Mouse (Mus musculus): ENCODE measurements at regions not wholly inside any gene's neighbourhood (a gene's known extent, or its start where the extent isn't known, plus 50 kb on each side); places are given as distances from the start of the nearest gene placed in this dataset.

DNA sequence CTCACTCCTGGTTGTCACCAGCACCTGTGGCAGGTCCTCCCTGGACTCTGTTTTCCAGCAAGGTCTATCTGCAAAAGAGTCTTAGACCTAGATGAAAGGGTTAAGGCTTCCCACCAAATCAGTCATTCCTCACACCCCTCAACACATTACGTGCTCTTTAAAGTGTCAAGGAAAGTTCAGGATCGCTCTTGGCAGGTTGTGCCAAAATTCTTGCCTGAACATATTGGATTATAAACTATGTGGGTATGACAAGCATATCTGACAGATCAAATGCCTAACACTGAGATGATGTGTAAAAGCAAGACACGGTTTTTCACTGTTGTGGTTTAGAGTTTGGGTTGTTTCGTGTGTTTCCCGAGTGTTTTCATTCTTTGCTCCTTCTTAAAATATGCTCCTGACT lies 193.0 kb upstream of the Six2 start:
- no peak for ATAC-seq (ENCODE audit: insufficient read depth, low FRiP score, low read depth)
- Histone ChIP-seq H3K9me3 (no peaks in the 10 kb centered on the region), H3K27me3 (replicated peaks) (no peaks in the 10 kb centered on the region), H3K9ac (no peak overlapping the region), H3K27ac (no peak overlapping the region), H3K36me3 (no peaks in the 10 kb centered on the region), H3K4me3 (replicated peaks) (no peak overlapping the region), H3K4me2 (no peak overlapping the region), H3K4me1 (peaks cover 14% of the 10 kb centered on the region; the same call in 1 of the 2 replicates)
- 51% methylated on average over 5 of the region's 5 CpGs for WGBS

GRCm38 (mm10) chr17:85877426-85877825 lies 189.4 kb upstream of the Six2 start:
- no peak overlapping the region for H3K4me2 ChIP-seq
- WGBS = 37% methylated on average over 3 of the region's 3 CpGs
- H3K4me1 ChIP-seq = peaks cover 13% of the 10 kb centered on the region; the same call in 1 of the 2 replicates
- H3K9ac ChIP-seq = no peak overlapping the region
- H3K27me3 ChIP-seq (replicated peaks) = 0 out of 2 replicates have a peak, but pooled peaks cover 6% of the 10 kb centered on the region
- no peaks in the 10 kb centered on the region for H3K9me3 ChIP-seq
- no peak overlapping the region for H3K4me3 ChIP-seq (replicated peaks)
- H3K27ac ChIP-seq = no peak overlapping the region
- H3K36me3 ChIP-seq = no peaks in the 10 kb centered on the region
- ATAC-seq (ENCODE audit: insufficient read depth, low FRiP score, low read depth) = no peak; the same call in 1 of the 2 replicates

DNA sequence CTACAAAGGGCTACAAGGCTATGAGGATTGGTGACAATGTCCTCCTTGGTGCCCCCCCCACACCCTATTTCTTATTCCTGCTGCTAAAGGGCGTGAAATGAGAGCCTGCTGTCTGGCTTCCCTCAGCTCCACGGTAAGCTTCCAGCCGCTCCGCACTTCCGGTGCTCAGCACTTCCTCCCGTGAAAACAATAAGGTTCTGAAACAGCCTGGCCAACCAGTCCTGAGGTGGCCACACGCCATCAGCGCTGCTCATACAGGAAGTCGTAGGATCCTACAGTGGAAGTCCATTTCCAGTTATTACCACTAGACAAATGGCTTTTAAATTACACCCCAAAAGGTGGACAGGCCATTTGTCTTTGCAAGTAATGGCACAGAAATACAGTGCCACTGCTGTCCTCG lies 188.8 kb upstream of the Six2 start:
- no peaks in the 10 kb centered on the region for H3K9me3 ChIP-seq
- 39% methylated on average over 10 of the region's 10 CpGs for WGBS
- H3K27me3 ChIP-seq (replicated peaks) = 0 out of 2 replicates have a peak, but pooled peaks cover 8% of the 10 kb centered on the region
- 0 out of 2 replicates have a peak, but pooled peaks cover 8% of the 10 kb centered on the region for H3K4me1 ChIP-seq
- H3K36me3 ChIP-seq = no peaks in the 10 kb centered on the region
- no peak overlapping the region for H3K4me2 ChIP-seq
- no peak overlapping the region for H3K4me3 ChIP-seq (replicated peaks)
- H3K9ac ChIP-seq = no peak overlapping the region
- no peak for ATAC-seq (ENCODE audit: insufficient read depth, low FRiP score, low read depth)
- H3K27ac ChIP-seq = no peak overlapping the region

DNA sequence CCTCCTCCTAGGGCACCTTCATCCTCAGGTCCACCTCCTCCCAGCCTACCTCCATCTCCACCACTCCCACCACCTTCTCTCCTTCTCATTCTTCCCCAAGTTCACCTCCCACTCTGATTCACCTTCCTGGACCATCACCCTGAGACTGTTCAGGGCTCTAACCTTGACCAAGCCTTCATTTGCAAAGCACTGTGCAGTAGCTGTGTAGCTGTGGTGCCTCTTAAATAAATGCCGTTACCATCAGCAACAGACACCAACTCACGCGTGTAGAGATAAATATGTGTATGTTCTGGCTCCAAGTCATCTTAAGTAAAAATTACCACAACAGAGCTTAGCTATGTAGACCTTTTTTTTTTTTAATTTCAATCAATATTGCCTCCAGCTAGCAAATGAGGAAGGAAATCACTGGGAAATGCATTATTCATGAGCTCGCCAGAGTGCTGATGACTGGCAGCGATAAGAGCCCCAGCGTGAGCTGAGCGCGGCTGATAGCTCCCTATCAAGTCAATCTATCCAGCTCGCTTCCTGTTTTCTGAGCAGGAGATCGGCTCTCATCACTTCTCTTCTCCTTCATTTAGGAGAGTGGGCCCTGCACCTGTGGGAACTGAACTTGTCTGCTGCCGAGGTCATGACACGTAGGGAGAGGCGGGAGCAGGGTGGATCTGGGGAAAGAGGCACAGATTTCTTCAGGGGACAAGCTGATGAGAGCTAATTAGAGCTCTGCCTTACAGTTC lies 185.9 kb upstream of the Six2 start:
- Histone ChIP-seq H3K36me3 (no peaks in the 10 kb centered on the region), H3K4me1 (peaks cover 16% of the 10 kb centered on the region; the same call in 1 of the 2 replicates), H3K4me2 (no peak overlapping the region), H3K4me3 (replicated peaks) (no peak overlapping the region), H3K27me3 (replicated peaks) (0 out of 2 replicates have a peak, but pooled peaks cover 8% of the 10 kb centered on the region), H3K27ac (no peak overlapping the region), H3K9me3 (no peaks in the 10 kb centered on the region), H3K9ac (no peak overlapping the region)
- 37% methylated on average over 13 of the region's 13 CpGs for WGBS
- ATAC-seq (ENCODE audit: insufficient read depth, low FRiP score, low read depth) = no peak

DNA sequence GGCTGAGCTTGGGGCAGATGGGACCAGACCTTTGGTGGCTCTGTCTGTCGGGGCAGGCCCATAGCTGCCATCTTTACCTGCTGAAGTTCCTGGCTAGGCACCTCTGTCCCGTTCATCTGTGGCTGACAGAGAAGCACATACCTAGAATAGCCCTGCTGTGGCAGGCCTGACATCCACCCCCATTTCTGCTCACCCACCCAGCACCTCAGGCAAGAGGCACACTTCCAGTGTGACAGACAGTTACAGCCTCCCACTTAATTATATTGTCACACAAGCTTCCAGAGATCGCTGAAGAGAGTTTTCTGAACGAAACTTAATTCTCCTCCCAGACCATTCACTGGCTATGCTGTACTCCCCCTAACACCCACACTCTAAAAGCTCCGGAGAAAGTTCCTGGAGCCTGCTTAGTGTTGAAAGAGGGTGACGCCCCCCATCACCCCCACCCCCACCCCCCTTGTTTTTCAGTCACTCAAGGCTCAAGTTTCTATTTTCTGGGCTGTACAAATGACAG lies 184.9 kb upstream of the Six2 start:
- 0 out of 2 replicates have a peak, but pooled peaks cover 8% of the 10 kb centered on the region for H3K27me3 ChIP-seq (replicated peaks)
- no peaks in the 10 kb centered on the region for H3K9me3 ChIP-seq
- no peak overlapping the region for H3K4me3 ChIP-seq (replicated peaks)
- H3K4me1 ChIP-seq = peaks cover 22% of the 10 kb centered on the region
- H3K36me3 ChIP-seq = no peaks in the 10 kb centered on the region
- ATAC-seq (ENCODE audit: insufficient read depth, low FRiP score, low read depth) = no peak
- no peak overlapping the region for H3K4me2 ChIP-seq
- H3K27ac ChIP-seq = no peak overlapping the region
- H3K9ac ChIP-seq = no peak overlapping the region
- WGBS = 46% methylated on average over 6 of the region's 6 CpGs

GRCm38 (mm10) chr17:85870406-85870805 lies 182.3 kb upstream of the Six2 start:
- WGBS = 52% methylated on average over 8 of the region's 8 CpGs
- no peak overlapping the region for H3K27ac ChIP-seq
- peaks cover 15% of the 10 kb centered on the region for H3K4me1 ChIP-seq

DNA sequence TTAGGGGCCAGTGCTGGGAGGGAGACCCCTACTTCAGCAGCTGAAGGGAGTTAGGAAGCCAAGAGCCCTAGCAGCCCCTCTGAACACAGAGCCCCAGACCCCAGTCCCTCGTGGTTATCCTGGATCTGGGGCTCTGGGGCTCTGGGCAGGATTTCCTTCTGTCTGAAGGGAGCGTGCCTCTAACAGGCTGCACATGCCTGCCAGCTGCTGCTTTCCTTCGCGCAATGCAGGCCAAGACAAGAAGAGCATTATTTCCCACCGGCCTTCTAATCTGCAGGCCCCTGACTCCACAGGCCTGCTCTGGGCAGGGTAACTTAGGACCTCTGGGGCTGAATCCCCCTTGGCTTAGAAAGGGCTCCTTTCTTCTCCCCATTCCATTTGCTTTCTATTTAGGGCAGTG lies 181.1 kb upstream of the Six2 start:
- Histone ChIP-seq H3K27ac (peak overlapping the region; percentile 59; the same call in 1 of the 2 replicates), H3K9me3 (no peaks in the 10 kb centered on the region), H3K9ac (no peak overlapping the region), H3K4me2 (no peak overlapping the region), H3K36me3 (no peaks in the 10 kb centered on the region), H3K27me3 (replicated peaks) (0 out of 2 replicates have a peak, but pooled peaks cover 8% of the 10 kb centered on the region), H3K4me1 (peaks cover 15% of the 10 kb centered on the region), H3K4me3 (replicated peaks) (no peak overlapping the region)
- WGBS = 35% methylated on average over 5 of the region's 5 CpGs
- peak; percentile 28; the same call in 1 of the 2 replicates for ATAC-seq (ENCODE audit: insufficient read depth, low FRiP score, low read depth)

More at GRCm38 (mm10) chr17:85870406-85870805, 182.3 kb upstream of the Six2 start:
- Histone ChIP-seq H3K4me2 (no peak overlapping the region), H3K9ac (no peak overlapping the region), H3K27me3 (replicated peaks) (0 out of 2 replicates have a peak, but pooled peaks cover 8% of the 10 kb centered on the region), H3K36me3 (no peaks in the 10 kb centered on the region), H3K4me3 (replicated peaks) (no peak overlapping the region), H3K9me3 (no peaks in the 10 kb centered on the region)
- no peak for ATAC-seq (ENCODE audit: insufficient read depth, low FRiP score, low read depth)

- Histone ChIP-seq H3K4me1 (peaks cover 15% of the 10 kb centered on the region), H3K36me3 (no peaks in the 10 kb centered on the region), H3K4me2 (no peak overlapping the region), H3K4me3 (replicated peaks) (no peak overlapping the region), H3K9me3 (no peaks in the 10 kb centered on the region), H3K27ac (0 out of 2 replicates have a peak overlapping the region, but pooled peaks have one; percentile 9), H3K9ac (no peak overlapping the region), H3K27me3 (replicated peaks) (0 out of 2 replicates have a peak, but pooled peaks cover 2% of the 10 kb centered on the region)
- ATAC-seq (ENCODE audit: insufficient read depth, low FRiP score, low read depth) = peak; percentile 48
- WGBS = 68% methylated on average over 12 of the region's 12 CpGs
Measured at GRCm38 (mm10) chr17:85867945-85868616, 180.0 kb upstream of the Six2 start.

DNA sequence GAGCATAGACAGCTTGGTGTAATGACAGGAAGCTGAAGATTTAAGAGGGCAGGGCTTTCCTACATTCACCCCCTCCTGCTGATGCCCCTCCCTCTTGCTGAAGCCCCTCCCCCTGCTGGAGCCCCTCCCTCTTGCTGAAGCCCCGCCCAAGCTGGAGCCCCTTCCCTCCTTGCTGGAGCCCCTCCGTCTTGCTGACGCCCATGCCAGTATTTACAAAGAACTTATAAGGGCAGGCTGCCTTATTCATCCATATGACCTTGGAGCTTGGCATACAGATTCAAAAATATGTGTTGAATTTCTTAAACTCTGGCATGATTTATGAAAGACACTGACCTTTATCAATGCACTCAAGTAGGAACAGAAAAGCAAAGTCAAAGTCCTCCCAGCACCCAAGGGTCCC lies 178.5 kb upstream of the Six2 start:
- no peak for ATAC-seq (ENCODE audit: insufficient read depth, low FRiP score, low read depth)
- WGBS = 76% methylated on average over 3 of the region's 3 CpGs
- Histone ChIP-seq H3K4me1 (peaks cover 15% of the 10 kb centered on the region), H3K9ac (no peak overlapping the region), H3K27ac (no peak overlapping the region), H3K4me2 (no peak overlapping the region), H3K27me3 (replicated peaks) (no peaks in the 10 kb centered on the region), H3K4me3 (replicated peaks) (no peak overlapping the region), H3K9me3 (no peaks in the 10 kb centered on the region), H3K36me3 (no peaks in the 10 kb centered on the region)

GRCm38 (mm10) chr17:85865940-85866339 lies 177.9 kb upstream of the Six2 start:
- Histone ChIP-seq H3K4me1 (peaks cover 15% of the 10 kb centered on the region), H3K4me2 (no peak overlapping the region), H3K4me3 (replicated peaks) (no peak overlapping the region), H3K27me3 (replicated peaks) (no peaks in the 10 kb centered on the region), H3K9me3 (no peaks in the 10 kb centered on the region), H3K9ac (no peak overlapping the region), H3K36me3 (no peaks in the 10 kb centered on the region), H3K27ac (no peak overlapping the region)
- WGBS = 87% methylated on average over 4 of the region's 4 CpGs
- no peak for ATAC-seq (ENCODE audit: insufficient read depth, low FRiP score, low read depth)

GRCm38 (mm10) chr17:85861328-85861727 lies 173.3 kb upstream of the Six2 start:
- WGBS = 70% methylated on average over 9 of the region's 9 CpGs
- no peak overlapping the region for H3K4me3 ChIP-seq (replicated peaks)

DNA sequence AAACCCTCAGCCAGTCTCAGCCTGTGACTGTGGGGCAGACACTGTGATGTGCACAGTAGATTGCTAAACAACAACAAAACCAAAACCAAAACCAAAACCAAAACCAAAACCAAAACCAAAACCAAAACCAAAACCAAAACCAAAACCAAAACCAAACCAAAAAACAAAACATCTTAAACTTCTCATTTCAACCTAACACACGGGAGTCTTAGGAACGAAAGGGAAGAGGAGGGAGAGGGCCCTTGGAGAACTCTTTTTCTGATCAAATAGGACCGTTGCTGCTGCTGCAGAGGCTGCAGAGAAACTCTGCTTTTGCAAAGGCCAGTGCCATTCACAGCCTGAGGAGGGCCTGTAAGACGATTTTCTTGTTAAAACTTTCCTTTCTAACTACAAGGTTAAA lies 172.7 kb upstream of the Six2 start:
- Histone ChIP-seq H3K9me3 (no peaks in the 10 kb centered on the region), H3K27me3 (replicated peaks) (no peaks in the 10 kb centered on the region), H3K27ac (no peak overlapping the region), H3K4me2 (no peak overlapping the region), H3K4me1 (no peaks in the 10 kb centered on the region), H3K4me3 (replicated peaks) (no peak overlapping the region), H3K9ac (no peak overlapping the region), H3K36me3 (no peaks in the 10 kb centered on the region)
- ATAC-seq (ENCODE audit: insufficient read depth, low FRiP score, low read depth) = no peak
- 63% methylated on average over 4 of the region's 4 CpGs for WGBS

More at GRCm38 (mm10) chr17:85861328-85861727, 173.3 kb upstream of the Six2 start:
- Histone ChIP-seq H3K4me2 (no peak overlapping the region), H3K36me3 (no peaks in the 10 kb centered on the region), H3K27ac (no peak overlapping the region), H3K27me3 (replicated peaks) (no peaks in the 10 kb centered on the region), H3K9ac (no peak overlapping the region), H3K4me1 (no peaks in the 10 kb centered on the region), H3K9me3 (no peaks in the 10 kb centered on the region)
- ATAC-seq (ENCODE audit: insufficient read depth, low FRiP score, low read depth) = no peak
